Mouse (Mus musculus) MEL (cell line): ENCODE data around the gene Nek9. TPM values are rescaled to one million over a fixed set of nuclear protein-coding genes. Genes with fewer than 3 reads are reported as not detected.

Source experiments
- DNase-seq: peaks from one replicate; pipeline ENCODE4 v3.0.0; 2011; ENCODE audit warnings: low read depth, low spot score
- H3K27ac ChIP-seq: 2 replicates; pipeline ENCODE4 v1.5.1; 2012; ENCODE audit warnings: low read depth, mild to moderate bottlenecking, control low read depth, low read length, moderate library complexity; ENCODE audit not compliant: control insufficient read depth
- H3K27me3 ChIP-seq, 2 experiments: fragments of 150-350 bp in 1 of 2; sonication (generic) in 1 of 2; 2 replicates each; pipeline ENCODE4 v1.6.1; 2012; ENCODE audit warnings: low read length in 2 of 2, mild to moderate bottlenecking in 2 of 2, improper control_type of control experiment in 1 of 2, moderate library complexity in 1 of 2; ENCODE audit not compliant: insufficient read depth in 2 of 2, control insufficient read depth in 1 of 2
- H3K36me3 ChIP-seq, 2 experiments: 2 replicates each; pipeline ENCODE4 v1.6.1; 2012 to 2014; ENCODE audit warnings: low read length in 2 of 2, improper control_type of control experiment in 1 of 2, inconsistent platforms in 1 of 2, mild to moderate bottlenecking in 1 of 2; ENCODE audit not compliant: insufficient read depth in 2 of 2, control insufficient read depth in 1 of 2
- H3K4me1 ChIP-seq, 2 experiments: fragments of 150-350 bp in 1 of 2; sonication (generic) in 1 of 2; 2 replicates each; pipeline ENCODE4 v1.6.1; 2012; ENCODE audit warnings: low read length in 2 of 2, improper control_type of control experiment in 1 of 2, mild to moderate bottlenecking in 1 of 2; ENCODE audit not compliant: insufficient read depth in 2 of 2, control insufficient read depth in 1 of 2
- H3K4me3 ChIP-seq, 2 experiments: fragments of 150-350 bp in 1 of 2; sonication (generic) in 1 of 2; 2 replicates each; pipeline ENCODE4 v1.5.1; 2012; ENCODE audit warnings: low read depth in 2 of 2, low read length in 2 of 2, mild to moderate bottlenecking in 2 of 2, moderate library complexity in 2 of 2, control low read depth in 1 of 2, improper control_type of control experiment in 1 of 2; ENCODE audit not compliant: control insufficient read depth in 1 of 2, insufficient read depth in 1 of 2
- H3K79me2 ChIP-seq: 2 replicates; pipeline ENCODE4 v1.6.1; 2012; ENCODE audit warnings: mild to moderate bottlenecking, low read length, moderate library complexity; ENCODE audit not compliant: control insufficient read depth, poor library complexity, insufficient read depth
- H3K9ac ChIP-seq: 2 replicates; pipeline ENCODE4 v1.6.1; 2012; ENCODE audit warnings: low read depth, mild to moderate bottlenecking, control low read depth, low read length, moderate library complexity; ENCODE audit not compliant: control insufficient read depth, poor library complexity, severe bottlenecking
- H3K9me3 ChIP-seq: fragments of 150-350 bp; sonication (generic); replicated peaks from 2 replicates; pipeline ENCODE4 v1.6.1; 2012; ENCODE audit warnings: mild to moderate bottlenecking, low read length, improper control_type of control experiment, moderate library complexity; ENCODE audit not compliant: insufficient read depth
- BHLHE40 ChIP-seq: IDR thresholded peaks from 2 replicates; pipeline ENCODE4 v1.6.1; 2012; ENCODE audit warnings: low read depth, mild to moderate bottlenecking, inconsistent platforms, low read length, improper control_type of control experiment, borderline replicate concordance
- CHD2 ChIP-seq: IDR thresholded peaks from 2 replicates; pipeline ENCODE4 v1.6.1; 2011; ENCODE audit warnings: low read length, improper control_type of control experiment
- CTCF ChIP-seq, 3 experiments: IDR thresholded peaks in 2 of 3; conservative IDR thresholded peaks in 1 of 3; 2 replicates each; pipeline ENCODE4 v1.5.1; 2011 to 2012; ENCODE audit warnings: low read length in 3 of 3, low read depth in 2 of 3, mild to moderate bottlenecking in 2 of 3, improper control_type of control experiment in 1 of 3, inconsistent platforms in 1 of 3, mixed read lengths in 1 of 3, moderate library complexity in 1 of 3; ENCODE audit not compliant: control insufficient read depth in 1 of 3, insufficient read depth in 1 of 3, poor library complexity in 1 of 3, severe bottlenecking in 1 of 3
- ELF1 ChIP-seq: IDR thresholded peaks from 2 replicates; pipeline ENCODE4 v1.6.1; 2014; ENCODE audit warnings: low read depth, mild to moderate bottlenecking, inconsistent platforms, low read length, improper control_type of control experiment, moderate library complexity
- EP300 ChIP-seq, 2 experiments: IDR thresholded peaks; 2 replicates each; pipeline ENCODE4 v1.6.1; 2011; ENCODE audit warnings: improper control_type of control experiment in 2 of 2, low read length in 2 of 2, low read depth in 1 of 2, mild to moderate bottlenecking in 1 of 2
- ETS1 ChIP-seq: IDR thresholded peaks from 2 replicates; pipeline ENCODE4 v1.6.1; 2012; ENCODE audit warnings: low read depth, mild to moderate bottlenecking, inconsistent platforms, low read length, improper control_type of control experiment, moderate library complexity
- GABPA ChIP-seq: IDR thresholded peaks from 2 replicates; pipeline ENCODE4 v1.6.1; 2012; ENCODE audit warnings: low read depth, mild to moderate bottlenecking, inconsistent platforms, low read length, improper control_type of control experiment, moderate library complexity
- GATA1 ChIP-seq: IDR thresholded peaks from 2 replicates; pipeline ENCODE4 v1.6.1; 2011; ENCODE audit warnings: low read depth, low read length, improper control_type of control experiment
- HCFC1 ChIP-seq: IDR thresholded peaks from 2 replicates; pipeline ENCODE4 v1.6.1; 2012; ENCODE audit warnings: low read depth, mild to moderate bottlenecking, inconsistent platforms, low read length, improper control_type of control experiment, moderate library complexity
- JUND ChIP-seq: IDR thresholded peaks from 2 replicates; pipeline ENCODE4 v1.6.1; 2011; ENCODE audit warnings: low read depth, mild to moderate bottlenecking, improper control_type of control experiment, low read length
- KAT2A ChIP-seq: conservative IDR thresholded peaks from 2 replicates; pipeline ENCODE4 v1.6.1; 2012; ENCODE audit warnings: low read depth, low read length, improper control_type of control experiment, inconsistent platforms
- MAFK ChIP-seq: IDR thresholded peaks from 2 replicates; pipeline ENCODE4 v1.6.1; 2011; ENCODE audit warnings: low read depth, mild to moderate bottlenecking, low read length, improper control_type of control experiment, borderline replicate concordance
- MAZ ChIP-seq: IDR thresholded peaks from 2 replicates; pipeline ENCODE4 v1.6.1; 2012; ENCODE audit warnings: low read depth, mild to moderate bottlenecking, inconsistent platforms, low read length, improper control_type of control experiment
- MYB ChIP-seq: IDR thresholded peaks from 2 replicates; pipeline ENCODE4 v1.6.1; 2011; ENCODE audit warnings: mild to moderate bottlenecking, low read depth, low read length, improper control_type of control experiment
- NRF1 ChIP-seq: IDR thresholded peaks from 2 replicates; pipeline ENCODE4 v1.6.1; 2014; ENCODE audit warnings: low read depth, mild to moderate bottlenecking, inconsistent platforms, low read length, improper control_type of control experiment, moderate library complexity; ENCODE audit not compliant: poor library complexity, insufficient read depth, severe bottlenecking
- POLR2A ChIP-seq, 2 experiments: IDR thresholded peaks; 2 replicates each; pipeline ENCODE4 v1.6.1; 2011 to 2012; ENCODE audit warnings: low read length in 2 of 2, mild to moderate bottlenecking in 2 of 2, control low read depth in 1 of 2, improper control_type of control experiment in 1 of 2, low read depth in 1 of 2, moderate library complexity in 1 of 2; ENCODE audit not compliant: control insufficient read depth in 1 of 2, insufficient read depth in 1 of 2, poor library complexity in 1 of 2
- RCOR1 ChIP-seq: IDR thresholded peaks from 2 replicates; pipeline ENCODE4 v1.6.1; 2012; ENCODE audit warnings: low read depth, mild to moderate bottlenecking, inconsistent platforms, low read length, improper control_type of control experiment
- SIN3A ChIP-seq: IDR thresholded peaks from 2 replicates; pipeline ENCODE4 v1.6.1; 2012; ENCODE audit warnings: low read length, improper control_type of control experiment, inconsistent platforms
- TAL1 ChIP-seq: IDR thresholded peaks from 2 replicates; pipeline ENCODE4 v1.6.1; 2012; ENCODE audit warnings: mild to moderate bottlenecking, inconsistent platforms, low read length, moderate library complexity, mixed read lengths
- TBP ChIP-seq: IDR thresholded peaks from 2 replicates; pipeline ENCODE4 v1.8.0; 2011; ENCODE audit warnings: low read depth, low read length, improper control_type of control experiment
- TCF12 ChIP-seq: IDR thresholded peaks from 2 replicates; pipeline ENCODE4 v1.6.1; 2014; ENCODE audit warnings: low read depth, mild to moderate bottlenecking, inconsistent platforms, low read length, improper control_type of control experiment, moderate library complexity
- ZKSCAN1 ChIP-seq: IDR thresholded peaks from 2 replicates; pipeline ENCODE4 v1.6.1; 2012; ENCODE audit warnings: low read depth, mild to moderate bottlenecking, inconsistent platforms, low read length, improper control_type of control experiment, moderate library complexity
- ZMIZ1 ChIP-seq: IDR thresholded peaks from 2 replicates; pipeline ENCODE4 v1.6.1; 2012; ENCODE audit warnings: low read depth, mild to moderate bottlenecking, inconsistent platforms, low read length, improper control_type of control experiment, moderate library complexity
- ZNF384 ChIP-seq: IDR thresholded peaks from 2 replicates; pipeline ENCODE4 v1.6.1; 2012; ENCODE audit warnings: low read depth, mild to moderate bottlenecking, inconsistent platforms, low read length, improper control_type of control experiment
- polyA plus RNA-seq, 2 experiments: library from polyadenylated mRNA; stranded (reverse) in 1 of 2; unstranded in 1 of 2; fragments of >175 nt in 1 of 2; fragments of >200 nt in 1 of 2; gene quantifications; 2 replicates each; pipeline versions ENCODE4 v1.2.1 to v1.2.4; 2012; ENCODE audit warnings: low replicate concordance in 2 of 2, low read depth in 1 of 2; ENCODE audit not compliant: insufficient read length in 2 of 2, insufficient read depth in 1 of 2, missing spikeins in 1 of 2
- total RNA-seq: library from RNA; depleted of rRNA; stranded (reverse); fragments of 300-350 nt; gene quantifications from 2 replicates; pipeline ENCODE4 v1.2.3, GENCODE M21; 2012

Nek9 gene
- total and polyA plus RNA-seq, 3 experiments: 23.4 to 32.2 TPM; not detected in 1

- TF ChIP-seq MAZ (peak; percentile 71; the same call in 1 of the 2 replicates), CHD2 (peak; percentile 87), MAFK (no peak), EP300 (IDR thresholded peaks at IDR 0.05; ENCODE audit: low read depth in 1 of 2, low read length in 2 of 2) (peak; percentile 26 to 70; a peak in 2 of 4 replicates)
These were observed 58.9 kb downstream of the Nek9 start (continued) for GRCm38 (mm10) chr12:85280105-85280844.

- H3K36me3 ChIP-seq: peaks cover 0 to 20% of the 10 kb centered on the region in 2 experiments; a peak in 2 of 4 replicates
- peaks cover 5% of the 10 kb centered on the region; the same call in 1 of the 2 replicates for H3K79me2 ChIP-seq
- no peaks in the 10 kb centered on the region for H3K27me3 ChIP-seq
- H3K4me3 ChIP-seq: peak overlapping the region; percentile 65 to 86
- peak overlapping the region; percentile 87 for H3K27ac ChIP-seq
- TF ChIP-seq KAT2A (no peak), ZNF384 (no peak), ZKSCAN1 (no peak), NRF1 (no peak), GABPA (no peak), CHD2 (no peak), JUND (no peak), ZMIZ1 (no peak)
- TF ChIP-seq, all 39 proteins: peak for 0
- DNase-seq: peak; percentile 70
- Histone ChIP-seq H3K9me3 (no peaks in the 10 kb centered on the region), H3K4me1 (peaks cover 12 to 24% of the 10 kb centered on the region in 2 experiments), H3K9ac (peak overlapping the region; percentile 92)
These were observed 59.6 kb downstream of the Nek9 start for GRCm38 (mm10) chr12:85279396-85280080.

GRCm38 (mm10) chr12:85278919-85279318, 60.2 kb downstream of the Nek9 start:
- DNase-seq: peak; percentile 87
- Histone ChIP-seq H3K4me3 (no peak overlapping the region), H3K27ac (peak overlapping the region; percentile 76)

More at GRCm38 (mm10) chr12:85278919-85279318, 60.2 kb downstream of the Nek9 start:
- peaks cover 12 to 19% of the 10 kb centered on the region in 2 experiments for H3K4me1 ChIP-seq
- TF ChIP-seq CTCF (IDR thresholded peaks at IDR 0.05 in 2 of 3, conservative IDR thresholded peaks at IDR 0.05 in 1 of 3; ENCODE audit: control insufficient read depth in 1 of 3, insufficient read depth in 1 of 3, low read depth in 2 of 3, low read length in 3 of 3, poor library complexity in 1 of 3, severe bottlenecking in 1 of 3) (peak; percentile 31 to 50 (median 47); a peak in 5 of 6 replicates), ETS1 (peak; percentile 62; the same call in 1 of the 2 replicates), NRF1 (no peak), TCF12 (peak; percentile 84), BHLHE40 (no peak; the same call in 1 of the 2 replicates), MAZ (0 out of 2 replicates have a peak, but pooled peaks have one; percentile 25), RCOR1 (peak; percentile 63; the same call in 1 of the 2 replicates), GABPA (no peak), TBP (0 out of 2 replicates have a peak, but pooled peaks have one; percentile 32), SIN3A (0 out of 2 replicates have a peak, but pooled peaks have one; percentile 43), TAL1 (peak; percentile 81), MYB (peak; percentile 16; the same call in 1 of the 2 replicates), HCFC1 (0 out of 2 replicates have a peak, but pooled peaks have one; percentile 21), ELF1 (peak; percentile 34; the same call in 1 of the 2 replicates), POLR2A (IDR thresholded peaks at IDR 0.05; ENCODE audit: control insufficient read depth in 1 of 2, insufficient read depth in 1 of 2, low read depth in 1 of 2, low read length in 2 of 2, poor library complexity in 1 of 2) (peak in 1 of 2 experiments; percentile 39; a peak in 1 of 4 replicates), ZMIZ1 (no peak), GATA1 (peak; percentile 91), EP300 (IDR thresholded peaks at IDR 0.05; ENCODE audit: low read depth in 1 of 2, low read length in 2 of 2) (peak; percentile 84 to 87)
- no peak overlapping the region for H3K9ac ChIP-seq
- H3K9me3 ChIP-seq: no peaks in the 10 kb centered on the region
- peaks cover 5% of the 10 kb centered on the region; the same call in 1 of the 2 replicates for H3K79me2 ChIP-seq
- peaks cover 0 to 20% of the 10 kb centered on the region in 2 experiments; a peak in 2 of 4 replicates for H3K36me3 ChIP-seq
- H3K27me3 ChIP-seq: no peaks in the 10 kb centered on the region
